Mouse (Mus musculus): ENCODE measurements around the gene Add2.

GRCm38 (mm10) chr6:86064318-86065016 is 36.0 kb downstream of the Add2 start:
- TF ChIP-seq CTCF (IDR thresholded peaks at IDR 0.05; ENCODE audit: control insufficient read depth, insufficient read depth, low read length) (no peak), POLR2A (IDR thresholded peaks at IDR 0.05; ENCODE audit: borderline replicate concordance, control insufficient read depth, low read depth, low read length) (no peak)
